Mouse (Mus musculus) cerebellum, adult 2 months (tissue): ENCODE measurements around the gene Cavin1.

Experiments used
- CTCF ChIP-seq: fragments of 200-500 bp; IDR thresholded peaks from 2 replicates; pipeline ENCODE4 v1.5.1; 2011; ENCODE audit warnings: low read depth, mild to moderate bottlenecking, control low read depth, low read length, moderate library complexity, borderline replicate concordance; ENCODE audit not compliant: insufficient read depth
- POLR2A ChIP-seq: fragments of 200-500 bp; IDR thresholded peaks from 2 replicates; pipeline ENCODE4 v1.6.1; 2011; ENCODE audit warnings: low read length, control low read depth, borderline replicate concordance; ENCODE audit not compliant: insufficient read depth

DNA sequence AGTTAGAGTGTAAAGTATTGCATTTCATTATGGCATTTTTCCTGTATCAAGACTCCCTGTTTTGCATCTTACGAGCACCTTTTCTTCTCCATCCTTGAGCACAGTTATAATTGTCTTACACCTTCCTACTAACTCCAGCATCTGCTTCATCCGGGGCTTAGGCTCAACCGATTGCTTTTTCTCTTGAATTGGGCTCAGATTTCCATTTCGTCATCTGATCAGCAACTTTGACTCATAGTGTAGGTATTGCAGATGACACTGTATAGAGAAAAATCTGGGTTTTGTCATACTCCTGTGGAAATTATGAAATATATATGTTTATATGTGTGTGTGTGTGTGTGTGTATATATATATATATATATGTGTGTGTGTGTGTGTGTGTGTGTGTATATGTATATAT is 25.8 kb upstream of the Cavin1 start:
- TF ChIP-seq CTCF (no peak), POLR2A (no peak)
